Comparison of ENCODE assay signal across 13 mouse cellular contexts in genomic region chr3:37962043-37962810, GRCm38 (mm10).
DNase-seq lines count a peak whose midpoint lies in the region; ATAC-seq and TF ChIP-seq lines count a peak whose summit lies in the region.
"Had no signal": no experiment of that assay in that cellular context is flagged by ENCODE, and none has a peak within 500 bp of the region (broad histone marks: within the 10 kb centered on the region; RNA-seq: fewer than 3 reads in every experiment).

No protein-coding gene starts in this region.

- peak; percentile 84 for ATAC-seq in lung, embryonic 16.5 days (ENCODE audit: low read depth)
- ATAC-seq in forebrain, embryonic 13.5 days = no peak

- no peaks in the 10 kb centered on the region for H3K4me1 ChIP-seq in lung, embryonic 16.5 days (replicated peaks; ENCODE audit: control insufficient read depth, insufficient read depth, low read length)
- H3K4me1 ChIP-seq in forebrain, embryonic 13.5 days = no peaks in the 10 kb centered on the region
- H3K4me1 ChIP-seq: forebrain, embryonic 12.5 days; hindbrain, embryonic 15.5 days; midbrain, embryonic 12.5 days had no signal

- peak; percentile 27 for DNase-seq in gastrocnemius, adult 2 months
- no peak for DNase-seq in gastrocnemius, postnatal 36 days
- DNase-seq in 3T3-L1 (ENCODE audit: low read depth, low spot score) = peak; percentile 83
- peak; percentile 85 to 88 for DNase-seq in kidney, adult 8-10 months
- DNase-seq in adrenal gland, adult (ENCODE audit: inconsistent age in 2 of 2, low spot score in 1 of 2) = no peak
- no peak for DNase-seq in right cerebral cortex, postnatal 25 days
- DNase-seq: B cell, adult 2 months had no signal

- H3K4me3 ChIP-seq in gastrocnemius, adult 2 months = no peak overlapping the region
- H3K4me3 ChIP-seq in lung, embryonic 16.5 days (ENCODE audit: low read length) = no peak overlapping the region; the same call in 1 of the 2 replicates
- H3K4me3 ChIP-seq in forebrain, embryonic 13.5 days = no peak overlapping the region
- H3K4me3 ChIP-seq: forebrain, embryonic 12.5 days; heart, adult 2 months; hindbrain, embryonic 15.5 days; midbrain, embryonic 12.5 days had no signal

- intact Hi-C loops in gastrocnemius, adult 2 months (cut with DNase I) = no loop called here
- intact Hi-C loops in gastrocnemius, postnatal 36 days (cut with DNase I) = no loop called here

- H3K36me3 ChIP-seq in lung, embryonic 16.5 days (ENCODE audit: control insufficient read depth, insufficient read depth, low read length) = no peaks in the 10 kb centered on the region
- no peaks in the 10 kb centered on the region for H3K36me3 ChIP-seq in forebrain, embryonic 13.5 days (ENCODE audit: poor library complexity, severe bottlenecking)
- H3K36me3 ChIP-seq: forebrain, embryonic 12.5 days; hindbrain, embryonic 15.5 days; midbrain, embryonic 12.5 days had no signal

- no peak overlapping the region for H3K27ac ChIP-seq in gastrocnemius, adult 2 months
- peak overlapping the region; percentile 5 for H3K27ac ChIP-seq in lung, embryonic 16.5 days (ENCODE audit: low read length)
- no peak overlapping the region for H3K27ac ChIP-seq in forebrain, embryonic 13.5 days
- H3K27ac ChIP-seq: forebrain, embryonic 12.5 days; heart, adult 2 months; hindbrain, embryonic 15.5 days; midbrain, embryonic 12.5 days had no signal

- no peaks in the 10 kb centered on the region for H3K27me3 ChIP-seq in lung, embryonic 16.5 days (ENCODE audit: control insufficient read depth, insufficient read depth, low read depth, low read length)
- H3K27me3 ChIP-seq in forebrain, embryonic 13.5 days = no peaks in the 10 kb centered on the region
- H3K27me3 ChIP-seq: forebrain, embryonic 12.5 days; hindbrain, embryonic 15.5 days had no signal

- TF ChIP-seq CTCF in gastrocnemius, adult 2 months (IDR thresholded peaks at IDR 0.05) = no peak

- H3K9ac ChIP-seq in lung, embryonic 16.5 days (ENCODE audit: low read length) = no peak overlapping the region
- no peak overlapping the region for H3K9ac ChIP-seq in forebrain, embryonic 13.5 days
- H3K9ac ChIP-seq: forebrain, embryonic 12.5 days; hindbrain, embryonic 15.5 days; midbrain, embryonic 12.5 days had no signal

- WGBS in lung, embryonic 16.5 days = 48% methylated on average over 12 of the region's 12 CpGs
- WGBS in forebrain, embryonic 13.5 days = 66% methylated on average over 12 of the region's 12 CpGs

- peak overlapping the region; percentile 4; the same call in 1 of the 2 replicates for H3K4me2 ChIP-seq in lung, embryonic 16.5 days (ENCODE audit: low read depth, low read length)
- H3K4me2 ChIP-seq in forebrain, embryonic 13.5 days = no peak overlapping the region
- H3K4me2 ChIP-seq: forebrain, embryonic 12.5 days; hindbrain, embryonic 15.5 days; midbrain, embryonic 12.5 days had no signal

- no peaks in the 10 kb centered on the region for H3K9me3 ChIP-seq in lung, embryonic 16.5 days (ENCODE audit: control insufficient read depth, low read length)
- no peaks in the 10 kb centered on the region for H3K9me3 ChIP-seq in forebrain, embryonic 13.5 days (replicated peaks)
- H3K9me3 ChIP-seq: forebrain, embryonic 12.5 days; hindbrain, embryonic 15.5 days; midbrain, embryonic 12.5 days had no signal

Comparison
In these comparisons a context has a peak if more than half of its experiments do, and no peak if none do; other contexts are left out.
1. DNase-seq: peak in gastrocnemius, adult 2 months (single experiment), 3T3-L1 (single experiment) and kidney, adult 8-10 months (2 of 2); none in gastrocnemius, postnatal 36 days (0 of 2), adrenal gland, adult (0 of 2) and right cerebral cortex, postnatal 25 days (single experiment).